Comparison of ENCODE assay signal across 21 mouse cellular contexts in the genomic region with DNA sequence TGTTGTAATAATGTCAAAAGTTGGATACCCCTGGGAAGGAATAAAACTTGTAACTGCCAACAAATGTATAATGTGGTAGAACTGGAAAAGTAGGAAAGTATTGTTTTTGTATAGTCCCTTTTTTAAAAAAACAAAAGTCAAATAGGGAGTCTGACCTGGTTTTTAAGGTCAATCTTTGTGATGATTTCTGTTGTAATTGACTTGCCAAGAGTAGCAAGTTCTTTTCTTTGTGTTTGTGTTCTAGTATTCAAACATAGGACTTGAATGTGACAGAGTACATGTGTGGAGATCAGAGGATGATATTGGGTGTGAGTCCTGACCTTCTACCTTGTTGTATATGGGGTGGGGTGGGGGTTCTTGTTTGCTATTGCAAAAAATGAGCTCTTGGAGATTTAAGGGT. TPM values are rescaled to one million over a fixed set of nuclear protein-coding genes. Genes with fewer than 3 reads are reported as not detected.
DNase-seq lines count a peak whose midpoint lies in the region; ATAC-seq and TF ChIP-seq lines count a peak whose summit lies in the region.
"Had no signal": no experiment of that assay in that cellular context is flagged by ENCODE, and none has a peak within 500 bp of the region (broad histone marks: within the 10 kb centered on the region; RNA-seq: fewer than 3 reads in every experiment).

No protein-coding gene starts in this region.

- H3K9me3 ChIP-seq in liver, embryonic 11.5 days (ENCODE audit: control insufficient read depth, low read length): no peaks in the 10 kb centered on the region
- H3K9me3 ChIP-seq in midbrain, embryonic 11.5 days (ENCODE audit: control insufficient read depth, low read length): no peaks in the 10 kb centered on the region
- H3K9me3 ChIP-seq in midbrain, embryonic 15.5 days: no peaks in the 10 kb centered on the region
- no peaks in the 10 kb centered on the region for H3K9me3 ChIP-seq in CH12.LX (replicated peaks; ENCODE audit: low read length)
- H3K9me3 ChIP-seq: G1E had no signal

- no peak for TF ChIP-seq EP300 in CH12.LX (IDR thresholded peaks at IDR 0.05; ENCODE audit: low read length)

- peaks cover 19% of the 10 kb centered on the region for H3K4me1 ChIP-seq in liver, adult 2 months (ENCODE audit: control insufficient read depth, insufficient read depth, low read length)
- peaks cover 12% of the 10 kb centered on the region for H3K4me1 ChIP-seq in liver, embryonic 11.5 days (replicated peaks; ENCODE audit: control insufficient read depth, insufficient read depth, low read length)
- peaks cover 17% of the 10 kb centered on the region for H3K4me1 ChIP-seq in midbrain, embryonic 11.5 days (ENCODE audit: control insufficient read depth, insufficient read depth, low read length)
- peaks cover 30% of the 10 kb centered on the region for H3K4me1 ChIP-seq in midbrain, embryonic 15.5 days
- H3K4me1 ChIP-seq in CH12.LX (ENCODE audit: control insufficient read depth in 1 of 2, insufficient read depth in 2 of 2): peaks cover 1 to 53% of the 10 kb centered on the region in 2 experiments; a peak in 3 of 4 replicates

- no peak for TF ChIP-seq CTCF in liver, adult 2 months (IDR thresholded peaks at IDR 0.05; ENCODE audit: low read depth, low read length)
- no peak for TF ChIP-seq CTCF in CH12.LX (conservative IDR thresholded peaks at IDR 0.05 in 1 of 2, IDR thresholded peaks at IDR 0.05 in 1 of 2; ENCODE audit: low read depth in 2 of 2, low read length in 2 of 2)

- H3K27me3 ChIP-seq in liver, adult 2 months (ENCODE audit: control insufficient read depth, insufficient read depth, low read length): no peaks in the 10 kb centered on the region
- no peaks in the 10 kb centered on the region for H3K27me3 ChIP-seq in liver, embryonic 11.5 days (replicated peaks; ENCODE audit: control insufficient read depth, insufficient read depth, low read length)
- no peaks in the 10 kb centered on the region for H3K27me3 ChIP-seq in midbrain, embryonic 11.5 days (ENCODE audit: control insufficient read depth, insufficient read depth, low read length)
- H3K27me3 ChIP-seq in midbrain, embryonic 15.5 days (replicated peaks): no peaks in the 10 kb centered on the region
- H3K27me3 ChIP-seq in CH12.LX (replicated peaks): no peaks in the 10 kb centered on the region
- H3K27me3 ChIP-seq: Patski had no signal

- H3K9ac ChIP-seq in liver, adult 2 months (ENCODE audit: low read depth, low read length): no peak overlapping the region
- H3K9ac ChIP-seq in liver, embryonic 11.5 days (ENCODE audit: low read depth, low read length): no peak overlapping the region
- H3K9ac ChIP-seq in midbrain, embryonic 11.5 days (ENCODE audit: low read length): no peak overlapping the region
- H3K9ac ChIP-seq in midbrain, embryonic 15.5 days: no peak overlapping the region
- H3K9ac ChIP-seq in CH12.LX (ENCODE audit: insufficient read depth, low read depth): no peak overlapping the region; the same call in 1 of the 2 replicates

- TF ChIP-seq RAD21 in CH12.LX (IDR thresholded peaks at IDR 0.05; ENCODE audit: low read depth, low read length): no peak

- peaks cover 23% of the 10 kb centered on the region for H3K79me2 ChIP-seq in liver, adult 2 months (ENCODE audit: control insufficient read depth, insufficient read depth, low read length)
- H3K79me2 ChIP-seq in CH12.LX (replicated peaks; ENCODE audit: control insufficient read depth, extremely low read depth, insufficient read depth, poor library complexity, severe bottlenecking): peaks cover 75% of the 10 kb centered on the region

- no peaks in the 10 kb centered on the region for H3K36me3 ChIP-seq in liver, adult 2 months (ENCODE audit: control insufficient read depth, insufficient read depth, low read length)
- 0 out of 2 replicates have a peak, but pooled peaks cover 2% of the 10 kb centered on the region for H3K36me3 ChIP-seq in liver, embryonic 11.5 days (ENCODE audit: control insufficient read depth, insufficient read depth, low read length)
- no peaks in the 10 kb centered on the region for H3K36me3 ChIP-seq in midbrain, embryonic 11.5 days (ENCODE audit: control insufficient read depth, insufficient read depth, low read length)
- no peaks in the 10 kb centered on the region for H3K36me3 ChIP-seq in midbrain, embryonic 15.5 days (replicated peaks)
- peaks cover 0 to 21% of the 10 kb centered on the region in 2 experiments for H3K36me3 ChIP-seq in CH12.LX (replicated peaks in 1 of 2; ENCODE audit: control insufficient read depth in 1 of 2, insufficient read depth in 1 of 2, low read length in 1 of 2)

- peak; percentile 59 for DNase-seq in liver, adult 2 months (ENCODE audit: extremely low read depth, low read depth, low spot score)
- DNase-seq in liver, embryonic 11.5 days (ENCODE audit: low spot score): no peak
- peak; percentile 76 for DNase-seq in midbrain, embryonic 11.5 days (ENCODE audit: low spot score, missing footprints)
- DNase-seq in CH12.LX (ENCODE audit: extremely low read depth): no peak
- DNase-seq in heart, postnatal 4 days: no peak
- DNase-seq: adrenal gland, adult 2 months; adrenal gland, adult 8-10 months; adrenal gland, postnatal 10 days; adrenal gland, postnatal 14 days; adrenal gland, postnatal 25 days; adrenal gland, postnatal 36 days; B cell, adult 2 months; cerebellum, adult 11 months; cerebellum, adult 11-12 months; cerebellum, adult 18-20 months; cerebellum, adult 2 months had no signal

- in situ Hi-C loops in CH12.LX (cut with MboI; ENCODE audit: low pct_ligation_motif_present, low pct_unique_long_range_greater_than_20kb, low sequenced_read_pairs): no loop called here

- dilution Hi-C loops in CH12.LX (cut with MboI; ENCODE audit: extremely low pct_ligation_motif_present, extremely low pct_unique_long_range_greater_than_20kb, low sequenced_read_pairs): no loop called here

- ATAC-seq in liver, embryonic 11.5 days (replicated peaks; ENCODE audit: low FRiP score): no peak
- no peak for ATAC-seq in midbrain, embryonic 11.5 days (ENCODE audit: low FRiP score)
- ATAC-seq in midbrain, embryonic 15.5 days (replicated peaks): no peak
- ATAC-seq: activated CD4-positive, CD25-positive, alpha-beta regulatory T cell, adult 4 months; CD4-positive, CD25-positive, alpha-beta regulatory T cell, adult 4 months; Patski had no signal

- no peak for TF ChIP-seq POLR2A in liver, adult 2 months (IDR thresholded peaks at IDR 0.05; ENCODE audit: extremely low read depth, insufficient read depth, low read length)
- TF ChIP-seq POLR2A in CH12.LX (IDR thresholded peaks at IDR 0.05; ENCODE audit: low read depth, low read length): no peak

- no peak overlapping the region for H3K4me2 ChIP-seq in liver, embryonic 11.5 days
- no peak overlapping the region for H3K4me2 ChIP-seq in midbrain, embryonic 11.5 days
- H3K4me2 ChIP-seq in midbrain, embryonic 15.5 days: no peak overlapping the region
- H3K4me2 ChIP-seq in CH12.LX (ENCODE audit: insufficient read depth, low read depth, poor library complexity, severe bottlenecking): no peak overlapping the region

- no peak overlapping the region for H3K4me3 ChIP-seq in liver, adult 2 months (ENCODE audit: insufficient read depth, low read depth, low read length)
- no peak overlapping the region for H3K4me3 ChIP-seq in liver, embryonic 11.5 days (ENCODE audit: low read depth, low read length)
- no peak overlapping the region for H3K4me3 ChIP-seq in midbrain, embryonic 11.5 days (ENCODE audit: low read depth, low read length)
- no peak overlapping the region for H3K4me3 ChIP-seq in midbrain, embryonic 15.5 days
- no peak overlapping the region for H3K4me3 ChIP-seq in CH12.LX (replicated peaks in 1 of 3; ENCODE audit: low read depth in 2 of 3, low read length in 2 of 3, poor library complexity in 1 of 3)

- H3K27ac ChIP-seq in liver, adult 2 months (replicated peaks; ENCODE audit: insufficient read depth, low read depth, low read length): no peak overlapping the region
- H3K27ac ChIP-seq in liver, embryonic 11.5 days (ENCODE audit: low read depth, low read length): no peak overlapping the region
- H3K27ac ChIP-seq in midbrain, embryonic 11.5 days (ENCODE audit: low read depth, low read length): no peak overlapping the region
- no peak overlapping the region for H3K27ac ChIP-seq in midbrain, embryonic 15.5 days
- no peak overlapping the region for H3K27ac ChIP-seq in CH12.LX (ENCODE audit: insufficient read depth, low read depth)

TF ChIP-seq in CH12.LX, 34 proteins besides CTCF, POLR2A, EP300 and RAD21:
- TF ChIP-seq SIN3A (IDR thresholded peaks at IDR 0.05; ENCODE audit: low read length): 0 out of 2 replicates have a peak, but pooled peaks have one; percentile 44
- TF ChIP-seq USF2 (conservative IDR thresholded peaks at IDR 0.05; ENCODE audit: low read depth, low read length): no peak
- no peak for TF ChIP-seq MAFK (IDR thresholded peaks at IDR 0.05; ENCODE audit: insufficient replicate concordance, low read length)

RNA-seq across cellular contexts. Expression of a gene that starts 4.0 kb away (rescaled TPM):
- 43.0 and 59.5 TPM in 2 replicates for total RNA-seq in liver, adult 2 months (2014; rRNA removed)
- polyA plus RNA-seq in liver, adult 2 months (2012; rRNA removed): 16.0 and 18.0 TPM in 2 replicates
- polyA plus RNA-seq in liver, embryonic 11.5 days (2014; fragmentation: Nextera tagmentation; extraction: Ambion mirVana): 47.3 and 47.7 TPM in 2 replicates
- 79.1 and 82.5 TPM in 2 replicates for polyA plus RNA-seq in midbrain, embryonic 11.5 days (2014; fragmentation: Nextera tagmentation; extraction: Ambion mirVana)
- 50.0 and 51.1 TPM in 2 replicates for polyA plus RNA-seq in midbrain, embryonic 15.5 days (2015; fragmentation: Nextera tagmentation; extraction: Ambion mirVana)
- 52.9 and 61.0 TPM in 2 replicates for total RNA-seq in CH12.LX (2012; rRNA removed)
- 90.2 and 97.5 TPM in 2 replicates for total RNA-seq in CH12.LX (2014; rRNA removed)
- 62.7 and 75.4 TPM in 2 replicates for polyA plus RNA-seq in CH12.LX (2012; ENCODE audit: insufficient read length, low read depth)
- 100 to 1,000 TPM; 156 to 159 TPM for total RNA-seq in heart, postnatal 4 days (2021)

Comparison
In these comparisons a context has a peak if more than half of its experiments do, and no peak if none do; other contexts are left out.
1. DNase-seq: peak in liver, adult 2 months (single experiment) and midbrain, embryonic 11.5 days (single experiment); none in liver, embryonic 11.5 days (single experiment), CH12.LX (single experiment) and heart, postnatal 4 days (single experiment).